Mouse (Mus musculus) limb, embryonic 15.5 days (tissue): ENCODE data around the gene Banf2. TPM values are rescaled to one million over a fixed set of nuclear protein-coding genes. Genes with fewer than 3 reads are reported as not detected.
A peak's percentile ranks its signal among the peaks of the same experiment; 100 is the strongest.

ENCODE experiments used
- ATAC-seq: fragments of 200-750 bp; cut with Nextera tagmentation; 2 replicates; pipeline ENCODE4 v1.8.0; 2017; ENCODE audit warnings: low read depth, moderate TSS enrichment; ENCODE audit not compliant: insufficient number of reproducible peaks, low FRiP score, low TSS enrichment
- H3K27ac ChIP-seq: fragments of 300-500 bp; sonication (generic); 2 replicates; pipeline ENCODE4 v1.5.1; 2015; ENCODE audit warnings: moderate library complexity, mild to moderate bottlenecking, inconsistent platforms
- H3K27me3 ChIP-seq: fragments of 300-500 bp; sonication (generic); 2 replicates; pipeline ENCODE4 v1.6.1; 2015; ENCODE audit warnings: inconsistent platforms
- H3K36me3 ChIP-seq: fragments of 300-500 bp; sonication (generic); 2 replicates; pipeline ENCODE4 v1.6.1; 2015; ENCODE audit warnings: inconsistent platforms
- H3K4me1 ChIP-seq: fragments of 300-500 bp; sonication (generic); 2 replicates; pipeline ENCODE4 v1.6.1; 2015; ENCODE audit warnings: inconsistent platforms
- H3K4me2 ChIP-seq: fragments of 300-500 bp; sonication (generic); 2 replicates; pipeline ENCODE4 v1.6.1; 2015; ENCODE audit warnings: mild to moderate bottlenecking, inconsistent platforms
- H3K4me3 ChIP-seq: fragments of 300-500 bp; sonication (generic); 2 replicates; pipeline ENCODE4 v1.5.1; 2015; ENCODE audit warnings: mild to moderate bottlenecking, inconsistent platforms
- H3K9ac ChIP-seq: fragments of 300-500 bp; sonication (generic); 2 replicates; pipeline ENCODE4 v1.6.1; 2015; ENCODE audit warnings: inconsistent platforms
- H3K9me3 ChIP-seq: fragments of 300-500 bp; sonication (generic); 2 replicates; pipeline ENCODE4 v1.6.1; 2016; ENCODE audit warnings: inconsistent platforms
- WGBS: fragments of 180-500 bp; shearing (Covaris S2); methylation state at CpG from one replicate; pipeline ENCODE4 v1.1.7; 2015; 5-methylcytosine and 5-hydroxymethylcytosine counted together
- polyA plus RNA-seq: library from polyadenylated mRNA; unstranded; fragments of >200 nt; fragmentation: Nextera tagmentation; extraction: Ambion mirVana; gene quantifications from 2 replicates; pipeline ENCODE4 v1.2.1, GENCODE M21; 2015

Gene Banf2
- polyA plus RNA-seq, 1 experiment from 2014 or later = not detected

GRCm38 (mm10) chr2:144030791-144031190 lies 2.1 kb upstream of the Banf2 start:
- 81% methylated on average over 7 of the region's 7 CpGs for WGBS
- H3K9ac ChIP-seq = no peak overlapping the region
- no peaks in the 10 kb centered on the region for H3K36me3 ChIP-seq

GRCm38 (mm10) chr2:144044726-144045125 lies 11.9 kb downstream of the Banf2 start:
- Histone ChIP-seq H3K27me3 (no peaks in the 10 kb centered on the region), H3K27ac (no peak overlapping the region), H3K9me3 (peaks cover 7% of the 10 kb centered on the region; the same call in 1 of the 2 replicates), H3K36me3 (no peaks in the 10 kb centered on the region), H3K4me2 (no peak overlapping the region), H3K4me1 (peaks cover 16% of the 10 kb centered on the region; the same call in 1 of the 2 replicates), H3K9ac (no peak overlapping the region), H3K4me3 (no peak overlapping the region)
- 59% methylated on average over 6 of the region's 6 CpGs for WGBS
- ATAC-seq = no peak

More at GRCm38 (mm10) chr2:144030791-144031190, 2.1 kb upstream of the Banf2 start:
- H3K4me1 ChIP-seq = no peaks in the 10 kb centered on the region
- no peaks in the 10 kb centered on the region for H3K27me3 ChIP-seq
- no peak overlapping the region for H3K4me2 ChIP-seq
- no peak overlapping the region for H3K4me3 ChIP-seq
- no peak for ATAC-seq
- H3K27ac ChIP-seq = no peak overlapping the region
- no peaks in the 10 kb centered on the region for H3K9me3 ChIP-seq

GRCm38 (mm10) chr2:144045756-144046560 lies 13.1 kb downstream of the Banf2 start:
- whole genome bisulfite sequencing = 63% methylated on average over 5 of the region's 5 CpGs
- Histone ChIP-seq H3K4me3 (no peak overlapping the region), H3K27me3 (no peaks in the 10 kb centered on the region), H3K4me1 (peaks cover 16% of the 10 kb centered on the region; the same call in 1 of the 2 replicates), H3K9me3 (peaks cover 7% of the 10 kb centered on the region; the same call in 1 of the 2 replicates), H3K9ac (no peak overlapping the region), H3K36me3 (no peaks in the 10 kb centered on the region), H3K27ac (no peak overlapping the region), H3K4me2 (no peak overlapping the region)
- ATAC-seq = no peak

- H3K4me2 ChIP-seq = no peak overlapping the region
- H3K27me3 ChIP-seq = no peaks in the 10 kb centered on the region
- no peak overlapping the region for H3K27ac ChIP-seq
- H3K36me3 ChIP-seq = no peaks in the 10 kb centered on the region
- WGBS = 67% methylated on average over 11 of the region's 11 CpGs
- peaks cover 7% of the 10 kb centered on the region; the same call in 1 of the 2 replicates for H3K9me3 ChIP-seq
- no peak overlapping the region for H3K9ac ChIP-seq
- H3K4me1 ChIP-seq = peaks cover 16% of the 10 kb centered on the region; the same call in 1 of the 2 replicates
- H3K4me3 ChIP-seq = no peak overlapping the region
- ATAC-seq = no peak
Observed at GRCm38 (mm10) chr2:144046916-144047315, 14.1 kb downstream of the Banf2 start.

GRCm38 (mm10) chr2:144050146-144050680 lies 17.4 kb downstream of the Banf2 start:
- Histone ChIP-seq H3K36me3 (no peaks in the 10 kb centered on the region), H3K27ac (no peak overlapping the region), H3K4me1 (peaks cover 12% of the 10 kb centered on the region; the same call in 1 of the 2 replicates), H3K9me3 (no peaks in the 10 kb centered on the region), H3K4me3 (no peak overlapping the region), H3K9ac (no peak overlapping the region), H3K27me3 (no peaks in the 10 kb centered on the region), H3K4me2 (no peak overlapping the region)
- 57% methylated on average over 8 of the region's 8 CpGs for WGBS
- no peak; the same call in 1 of the 2 replicates for ATAC-seq

GRCm38 (mm10) chr2:144050861-144051260 lies 18.0 kb downstream of the Banf2 start:
- Histone ChIP-seq H3K4me3 (no peak overlapping the region), H3K4me1 (peaks cover 11% of the 10 kb centered on the region; the same call in 1 of the 2 replicates), H3K9ac (no peak overlapping the region), H3K4me2 (no peak overlapping the region), H3K36me3 (no peaks in the 10 kb centered on the region), H3K27ac (no peak overlapping the region), H3K9me3 (no peaks in the 10 kb centered on the region), H3K27me3 (no peaks in the 10 kb centered on the region)
- 86% methylated on average over 6 of the region's 6 CpGs for WGBS
- no peak for ATAC-seq

DNA sequence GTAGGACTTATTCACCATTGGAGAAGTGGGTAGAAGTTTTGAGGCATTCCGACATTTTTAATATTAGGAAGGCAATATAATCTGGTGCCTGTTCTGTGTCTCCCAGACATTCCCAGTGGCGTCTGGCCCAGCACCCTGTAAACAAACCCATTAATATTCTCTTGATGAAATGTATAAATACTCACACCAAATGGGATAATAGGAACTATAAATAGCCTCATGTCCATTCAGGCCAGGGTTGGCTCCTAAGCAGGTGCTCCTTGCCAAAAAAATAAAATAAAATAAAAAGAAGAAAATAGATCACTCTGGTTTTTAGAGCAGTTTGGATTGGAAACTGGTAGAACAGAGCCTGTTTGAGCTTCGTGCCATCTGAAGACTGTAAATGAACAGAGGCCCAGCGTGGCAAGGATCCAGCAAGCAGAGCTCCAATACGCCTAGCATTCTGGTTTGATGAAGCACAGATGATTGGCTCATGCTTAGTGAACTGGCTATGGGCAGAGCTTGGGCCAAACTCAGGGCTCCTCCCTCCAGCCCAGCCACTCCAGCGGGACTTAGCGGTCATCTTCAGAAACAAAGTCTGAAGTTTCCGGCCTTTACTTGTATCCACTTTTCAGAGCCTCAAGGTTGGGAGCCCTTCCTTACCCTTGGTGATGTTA lies 19.7 kb downstream of the Banf2 start:
- H3K9me3 ChIP-seq = no peaks in the 10 kb centered on the region
- no peak overlapping the region for H3K4me3 ChIP-seq
- no peak overlapping the region for H3K9ac ChIP-seq
- H3K27ac ChIP-seq = peak overlapping the region; percentile 65
- no peak overlapping the region for H3K4me2 ChIP-seq
- no peaks in the 10 kb centered on the region for H3K36me3 ChIP-seq
- ATAC-seq = 0 out of 2 replicates have a peak, but pooled peaks have one; percentile 49
- H3K4me1 ChIP-seq = no peaks in the 10 kb centered on the region; the same call in 1 of the 2 replicates
- WGBS = 62% methylated on average over 8 of the region's 8 CpGs
- H3K27me3 ChIP-seq = no peaks in the 10 kb centered on the region

GRCm38 (mm10) chr2:144057735-144058134 lies 24.9 kb downstream of the Banf2 start:
- no peak overlapping the region for H3K4me3 ChIP-seq
- no peak overlapping the region for H3K9ac ChIP-seq
- H3K9me3 ChIP-seq = no peaks in the 10 kb centered on the region
- WGBS = 68% methylated on average over 2 of the region's 2 CpGs
- no peaks in the 10 kb centered on the region for H3K27me3 ChIP-seq
- no peak for ATAC-seq
- H3K4me2 ChIP-seq = no peak overlapping the region
- H3K27ac ChIP-seq = no peak overlapping the region
- H3K36me3 ChIP-seq = no peaks in the 10 kb centered on the region
- no peaks in the 10 kb centered on the region for H3K4me1 ChIP-seq

GRCm38 (mm10) chr2:144061701-144062100 lies 28.8 kb downstream of the Banf2 start:
- H3K27ac ChIP-seq = no peak overlapping the region
- H3K4me2 ChIP-seq = no peak overlapping the region
- no peaks in the 10 kb centered on the region for H3K9me3 ChIP-seq
- no peaks in the 10 kb centered on the region for H3K36me3 ChIP-seq
- no peak for ATAC-seq
- no peak overlapping the region for H3K4me3 ChIP-seq
- no peak overlapping the region for H3K9ac ChIP-seq
- 69% methylated on average over 6 of the region's 6 CpGs for WGBS
- no peaks in the 10 kb centered on the region for H3K27me3 ChIP-seq
- H3K4me1 ChIP-seq = no peaks in the 10 kb centered on the region

DNA sequence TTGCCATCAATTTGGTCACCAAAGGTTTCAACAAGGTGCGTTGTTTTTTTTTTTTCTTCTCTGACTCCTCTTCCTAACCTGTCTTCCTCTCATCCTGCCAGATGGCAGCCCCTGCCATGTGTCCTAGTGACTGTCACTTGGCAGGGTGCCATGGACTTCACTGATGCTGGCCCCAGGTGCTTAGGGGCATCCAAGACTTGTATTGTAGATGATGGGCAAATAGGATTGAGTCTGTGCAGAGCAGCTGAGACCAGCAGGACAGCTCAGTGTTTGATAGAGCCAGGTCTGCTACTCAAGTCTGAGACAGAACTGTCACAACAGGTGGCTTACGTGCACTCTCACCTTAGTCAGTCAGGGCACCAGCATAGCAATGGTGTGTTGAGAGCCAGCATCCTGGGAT lies 32.6 kb downstream of the Banf2 start:
- Histone ChIP-seq H3K36me3 (no peaks in the 10 kb centered on the region), H3K4me1 (peaks cover 5% of the 10 kb centered on the region), H3K27ac (no peak overlapping the region), H3K9me3 (no peaks in the 10 kb centered on the region), H3K4me3 (no peak overlapping the region), H3K4me2 (no peak overlapping the region), H3K9ac (no peak overlapping the region), H3K27me3 (no peaks in the 10 kb centered on the region)
- no peak for ATAC-seq
- WGBS = 96% methylated on average over 2 of the region's 2 CpGs

DNA sequence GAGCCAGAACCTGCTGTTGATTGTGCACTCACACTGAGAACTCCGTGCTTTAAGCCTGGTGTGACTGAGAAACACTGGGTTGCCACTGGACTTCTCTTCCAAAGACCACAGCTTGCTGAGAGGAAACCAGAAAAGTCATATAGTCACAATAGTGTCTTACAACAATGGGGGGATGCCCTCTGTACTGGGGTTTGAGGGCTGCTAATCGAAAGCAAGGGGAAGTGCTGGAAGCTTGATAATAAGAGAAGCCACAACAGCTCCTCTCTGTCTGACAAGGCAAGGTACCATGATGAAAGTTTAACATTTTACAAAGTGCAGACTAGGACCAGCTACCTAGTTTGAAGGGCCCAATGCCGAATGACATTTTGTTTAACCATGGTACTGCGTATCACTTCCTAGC lies 36.8 kb downstream of the Banf2 start:
- 90% methylated on average over 4 of the region's 4 CpGs for WGBS
- H3K4me3 ChIP-seq = no peak overlapping the region
- H3K4me1 ChIP-seq = peaks cover 8% of the 10 kb centered on the region
- no peaks in the 10 kb centered on the region for H3K9me3 ChIP-seq
- ATAC-seq = no peak
- H3K27me3 ChIP-seq = no peaks in the 10 kb centered on the region
- H3K27ac ChIP-seq = no peak overlapping the region
- no peaks in the 10 kb centered on the region for H3K36me3 ChIP-seq
- no peak overlapping the region for H3K9ac ChIP-seq
- no peak overlapping the region for H3K4me2 ChIP-seq

GRCm38 (mm10) chr2:144070479-144070878 lies 37.6 kb downstream of the Banf2 start:
- 26% methylated on average over 7 of the region's 7 CpGs for WGBS
- ATAC-seq = 0 out of 2 replicates have a peak, but pooled peaks have one; percentile 21

More at GRCm38 (mm10) chr2:144070479-144070878, 37.6 kb downstream of the Banf2 start:
- Histone ChIP-seq H3K36me3 (no peaks in the 10 kb centered on the region), H3K4me1 (peaks cover 8% of the 10 kb centered on the region), H3K4me2 (no peak overlapping the region), H3K9ac (no peak overlapping the region), H3K27me3 (no peaks in the 10 kb centered on the region), H3K4me3 (no peak overlapping the region), H3K9me3 (no peaks in the 10 kb centered on the region), H3K27ac (no peak overlapping the region)
